Mouse (Mus musculus): ENCODE measurements around the gene Zfyve9. TPM values are rescaled to one million over a fixed set of nuclear protein-coding genes. Genes with fewer than 3 reads are reported as not detected.

Zfyve9 gene
- polyA plus RNA-seq, 1 experiment = 3.2 TPM

DNA sequence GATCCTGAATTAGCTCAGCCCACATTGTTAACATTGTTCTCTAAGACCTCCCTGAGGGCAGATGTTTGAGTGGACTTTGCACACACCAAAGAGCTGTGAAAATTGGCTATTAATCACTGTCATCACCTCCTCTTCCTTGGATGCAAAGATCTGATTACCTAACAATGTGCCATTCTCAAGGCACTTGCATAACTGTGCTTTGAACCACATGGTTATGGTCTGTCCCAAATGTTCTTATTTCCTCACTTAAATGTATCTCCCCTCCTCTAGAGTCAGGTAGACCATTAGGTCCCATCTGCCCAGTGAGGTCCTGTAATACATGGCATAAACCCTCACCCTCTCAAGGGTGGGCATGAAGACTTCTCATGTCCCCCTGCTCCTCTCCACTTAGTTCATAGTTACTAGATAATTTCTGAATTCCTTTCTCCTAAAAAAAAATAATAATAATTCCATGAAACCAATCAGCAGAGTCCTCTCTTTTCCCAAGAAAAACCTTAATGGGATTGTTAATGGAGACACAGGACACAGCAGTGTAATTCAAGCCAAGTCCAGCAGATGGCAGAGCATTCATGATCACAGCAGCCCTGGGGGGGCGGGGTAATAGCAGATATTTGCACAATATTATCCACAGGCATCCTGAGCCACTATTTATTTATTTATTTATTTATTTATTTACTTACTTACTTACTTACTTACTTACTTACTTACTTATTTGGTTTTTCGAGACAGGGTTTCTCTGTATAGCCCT lies 17.7 kb upstream of the Zfyve9 start:
- TF ChIP-seq CTCF (IDR thresholded peaks at IDR 0.05; ENCODE audit: extremely low read depth, insufficient read length, insufficient replicate concordance, low read depth, low read length) (peak; percentile 69; the same call in 1 of the 2 replicates), POLR2A (IDR thresholded peaks at IDR 0.05; ENCODE audit: low read depth, low read length) (no peak)
- no peaks in the 10 kb centered on the region for H3K27me3 ChIP-seq (ENCODE audit: control insufficient read depth, insufficient read depth, low read length)
- H3K27ac ChIP-seq (ENCODE audit: insufficient read depth, low read depth, low read length) = no peak overlapping the region
- H3K4me1 ChIP-seq (ENCODE audit: control insufficient read depth, insufficient read depth, insufficient read length, low read length) = no peaks in the 10 kb centered on the region
- WGBS = 37% methylated on average over 2 of the region's 2 CpGs
- no peaks in the 10 kb centered on the region for H3K36me3 ChIP-seq (ENCODE audit: control insufficient read depth, insufficient read depth, low read length)
- H3K4me3 ChIP-seq (ENCODE audit: low read depth, low read length) = no peak overlapping the region

DNA sequence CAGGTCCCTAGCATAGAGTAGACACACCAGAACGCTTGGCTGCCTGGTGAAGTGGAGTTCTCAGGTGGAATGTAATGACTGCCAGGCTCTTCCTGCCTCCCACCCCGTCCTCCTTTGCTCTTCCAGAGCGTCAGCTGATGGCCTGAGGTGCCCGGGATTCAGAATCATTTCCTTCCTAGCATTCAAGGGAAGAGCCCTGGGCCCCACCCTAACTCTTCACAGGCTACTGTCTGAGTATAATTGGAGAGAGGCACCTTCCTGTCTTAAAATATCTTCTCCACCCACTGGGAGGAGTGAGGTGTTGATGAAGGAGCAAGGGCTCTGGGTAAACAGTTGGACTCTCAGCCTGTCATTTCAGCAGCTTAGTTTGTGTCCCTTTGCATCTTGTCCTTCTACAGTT lies 16.1 kb upstream of the Zfyve9 start:
- no peak for TF ChIP-seq CTCF (IDR thresholded peaks at IDR 0.05; ENCODE audit: extremely low read depth, insufficient read length, insufficient replicate concordance, low read depth, low read length)
- TF ChIP-seq POLR2A (IDR thresholded peaks at IDR 0.05; ENCODE audit: low read depth, low read length) = no peak
- Histone ChIP-seq H3K36me3 (ENCODE audit: control insufficient read depth, insufficient read depth, low read length) (no peaks in the 10 kb centered on the region), H3K27me3 (ENCODE audit: control insufficient read depth, insufficient read depth, low read length) (no peaks in the 10 kb centered on the region), H3K4me3 (ENCODE audit: low read depth, low read length) (no peak overlapping the region), H3K27ac (ENCODE audit: insufficient read depth, low read depth, low read length) (no peak overlapping the region), H3K4me1 (ENCODE audit: control insufficient read depth, insufficient read depth, insufficient read length, low read length) (no peaks in the 10 kb centered on the region)
- 63% methylated on average over 4 of the region's 4 CpGs for WGBS

DNA sequence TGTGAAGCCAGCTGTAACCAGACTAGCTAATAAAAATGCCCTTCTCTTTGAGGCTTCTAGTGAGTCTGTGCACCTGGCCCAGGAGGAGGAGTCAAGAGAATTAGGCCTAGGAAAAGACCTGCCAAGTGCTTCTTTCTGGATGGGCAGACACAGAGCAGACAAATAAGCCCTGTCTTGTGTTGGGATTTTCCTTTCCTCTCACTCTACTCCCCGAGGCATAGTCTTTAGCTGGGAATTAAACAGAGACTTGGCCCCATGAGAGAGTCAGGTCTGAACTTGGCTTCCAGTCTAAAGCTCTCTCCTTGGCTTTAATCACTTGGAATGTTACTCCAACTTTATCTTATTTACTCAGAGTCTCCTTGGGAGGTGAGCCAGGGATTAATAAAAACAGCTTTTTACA lies 13.3 kb upstream of the Zfyve9 start:
- TF ChIP-seq CTCF (IDR thresholded peaks at IDR 0.05; ENCODE audit: extremely low read depth, insufficient read length, insufficient replicate concordance, low read depth, low read length) (no peak), POLR2A (IDR thresholded peaks at IDR 0.05; ENCODE audit: low read depth, low read length) (no peak)
- Histone ChIP-seq H3K4me1 (ENCODE audit: control insufficient read depth, insufficient read depth, insufficient read length, low read length) (no peaks in the 10 kb centered on the region), H3K36me3 (ENCODE audit: control insufficient read depth, insufficient read depth, low read length) (no peaks in the 10 kb centered on the region), H3K4me3 (ENCODE audit: low read depth, low read length) (no peak overlapping the region), H3K27ac (ENCODE audit: insufficient read depth, low read depth, low read length) (no peak overlapping the region), H3K27me3 (ENCODE audit: control insufficient read depth, insufficient read depth, low read length) (no peaks in the 10 kb centered on the region)
- 18% methylated on average over 1 of the region's 1 CpGs for WGBS

DNA sequence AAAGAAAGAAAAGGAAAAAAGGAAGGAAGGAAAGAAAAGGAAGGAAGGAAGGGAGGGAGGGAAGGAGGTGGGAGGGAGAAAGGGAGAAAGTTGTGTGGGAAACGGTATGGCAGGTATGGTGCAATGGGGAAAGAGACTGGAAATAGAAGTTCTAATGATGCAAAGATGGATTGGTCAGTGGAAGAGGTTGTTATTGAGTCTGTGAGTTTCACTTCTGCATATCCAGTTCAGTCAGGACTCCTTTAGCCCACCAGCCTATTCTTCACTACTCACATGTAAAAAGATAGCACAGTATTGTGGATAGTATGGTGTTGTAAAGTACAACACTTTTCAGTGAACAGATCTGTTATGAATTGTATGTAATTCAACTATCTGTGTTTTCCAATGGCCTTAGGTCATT lies 9.9 kb upstream of the Zfyve9 start:
- Histone ChIP-seq H3K36me3 (ENCODE audit: control insufficient read depth, insufficient read depth, low read length) (no peaks in the 10 kb centered on the region), H3K27me3 (ENCODE audit: control insufficient read depth, insufficient read depth, low read length) (no peaks in the 10 kb centered on the region), H3K4me1 (ENCODE audit: control insufficient read depth, insufficient read depth, insufficient read length, low read length) (no peaks in the 10 kb centered on the region), H3K4me3 (ENCODE audit: low read depth, low read length) (no peak overlapping the region), H3K27ac (ENCODE audit: insufficient read depth, low read depth, low read length) (no peak overlapping the region)
- no peak for TF ChIP-seq CTCF (IDR thresholded peaks at IDR 0.05; ENCODE audit: extremely low read depth, insufficient read length, insufficient replicate concordance, low read depth, low read length)
- no peak for TF ChIP-seq POLR2A (IDR thresholded peaks at IDR 0.05; ENCODE audit: low read depth, low read length)
- 78% methylated on average over 1 of the region's 1 CpGs for WGBS

DNA sequence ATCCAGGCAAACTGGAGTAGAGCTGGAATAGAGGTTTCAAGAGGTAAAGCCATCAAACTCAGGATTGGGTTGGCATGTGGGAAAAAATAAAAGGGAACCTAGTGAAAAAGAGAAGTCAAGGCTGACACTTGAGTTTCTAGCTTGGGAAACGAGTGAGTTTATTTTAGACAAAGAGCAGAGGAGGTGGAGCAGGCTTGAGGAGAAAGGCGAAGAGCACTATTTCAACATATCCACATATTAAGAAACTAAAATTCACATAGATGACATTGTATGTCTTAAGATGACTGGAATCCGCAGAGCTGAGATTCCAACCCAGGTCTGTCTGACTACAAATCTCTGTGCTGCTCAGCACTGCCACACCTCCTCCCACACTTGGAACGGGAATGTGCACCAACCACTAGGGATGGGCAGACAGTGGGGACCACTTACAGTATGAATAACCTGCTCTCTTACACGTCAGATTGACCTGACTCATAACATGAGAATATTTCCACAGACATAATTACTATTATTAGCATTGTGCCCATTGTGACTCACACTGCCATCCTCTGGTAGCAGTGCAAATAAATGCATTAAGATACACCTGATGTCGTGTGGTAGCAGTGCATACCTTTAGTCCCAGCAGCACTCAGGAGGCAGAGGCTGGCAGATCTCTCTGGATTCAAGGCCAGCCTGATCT lies 8.8 kb upstream of the Zfyve9 start:
- Histone ChIP-seq H3K27me3 (ENCODE audit: control insufficient read depth, insufficient read depth, low read length) (no peaks in the 10 kb centered on the region), H3K4me1 (ENCODE audit: control insufficient read depth, insufficient read depth, insufficient read length, low read length) (no peaks in the 10 kb centered on the region), H3K27ac (ENCODE audit: insufficient read depth, low read depth, low read length) (no peak overlapping the region), H3K4me3 (ENCODE audit: low read depth, low read length) (no peak overlapping the region), H3K36me3 (ENCODE audit: control insufficient read depth, insufficient read depth, low read length) (no peaks in the 10 kb centered on the region)
- whole genome bisulfite sequencing = 63% methylated on average over 6 of the region's 6 CpGs
- TF ChIP-seq POLR2A (IDR thresholded peaks at IDR 0.05; ENCODE audit: low read depth, low read length) = no peak
- TF ChIP-seq CTCF (IDR thresholded peaks at IDR 0.05; ENCODE audit: extremely low read depth, insufficient read length, insufficient replicate concordance, low read depth, low read length) = no peak

DNA sequence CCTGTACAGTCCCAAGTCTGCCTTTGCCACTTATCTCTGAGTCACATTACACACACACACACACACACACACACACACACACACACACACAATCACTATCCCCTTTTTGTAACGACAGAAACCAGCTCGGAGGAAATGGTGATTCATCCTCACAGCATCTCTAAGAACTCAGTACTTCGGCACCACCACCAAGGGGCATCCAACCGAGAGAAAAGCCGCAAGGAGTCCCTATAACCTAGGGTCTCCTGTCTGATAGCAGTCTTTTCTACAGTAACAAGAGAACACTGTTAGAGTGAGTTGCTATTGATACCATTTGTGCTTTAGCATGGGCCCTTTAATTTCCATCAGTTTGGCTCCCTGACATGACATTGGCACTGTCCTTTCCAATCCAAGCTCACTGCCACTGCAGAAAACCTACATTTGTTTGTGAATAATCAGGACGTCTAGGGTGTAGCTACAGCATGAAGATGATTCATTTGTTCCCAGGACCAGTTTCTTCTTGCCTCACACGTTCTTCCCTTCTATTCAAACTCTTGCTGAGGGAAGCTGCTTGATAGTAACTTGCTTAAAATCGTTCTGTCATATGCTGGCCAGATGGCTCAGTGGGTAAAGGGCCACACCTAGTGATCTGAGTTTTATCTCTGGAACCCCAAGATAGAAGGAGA lies 2.0 kb upstream of the Zfyve9 start:
- Histone ChIP-seq H3K27ac (ENCODE audit: insufficient read depth, low read depth, low read length) (no peak overlapping the region), H3K27me3 (ENCODE audit: control insufficient read depth, insufficient read depth, low read length) (no peaks in the 10 kb centered on the region), H3K4me1 (ENCODE audit: control insufficient read depth, insufficient read depth, insufficient read length, low read length) (peaks cover 3% of the 10 kb centered on the region; the same call in 1 of the 2 replicates), H3K4me3 (ENCODE audit: low read depth, low read length) (no peak overlapping the region), H3K36me3 (ENCODE audit: control insufficient read depth, insufficient read depth, low read length) (no peaks in the 10 kb centered on the region)
- TF ChIP-seq POLR2A (IDR thresholded peaks at IDR 0.05; ENCODE audit: low read depth, low read length) (no peak), CTCF (IDR thresholded peaks at IDR 0.05; ENCODE audit: extremely low read depth, insufficient read length, insufficient replicate concordance, low read depth, low read length) (no peak)
- WGBS = 58% methylated on average over 8 of the region's 8 CpGs

DNA sequence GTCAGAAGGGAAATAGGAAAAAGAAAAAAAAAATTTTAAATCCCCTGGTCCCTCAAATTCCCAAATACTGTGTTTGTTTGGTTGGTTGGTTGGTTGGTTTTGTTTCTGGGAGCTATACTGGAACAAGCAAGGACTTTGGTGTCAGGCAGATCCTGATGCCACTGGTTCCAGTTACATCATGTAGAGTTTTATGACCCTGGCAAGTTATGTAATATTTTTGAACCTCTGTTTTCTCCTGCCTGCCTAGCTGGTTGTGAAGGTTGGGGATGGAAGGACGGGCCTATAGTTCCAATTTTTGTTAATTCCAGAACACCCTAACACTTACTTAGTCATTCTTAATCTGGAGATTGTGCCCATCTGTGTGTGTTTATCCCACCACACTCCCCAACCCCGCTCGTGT lies 998 bp upstream of the Zfyve9 start:
- no peak overlapping the region for H3K27ac ChIP-seq (ENCODE audit: insufficient read depth, low read depth, low read length)
- no peak overlapping the region for H3K4me3 ChIP-seq (ENCODE audit: low read depth, low read length)

More for the DNA sequence above, 998 bp upstream of the Zfyve9 start:
- Histone ChIP-seq H3K27me3 (ENCODE audit: control insufficient read depth, insufficient read depth, low read length) (no peaks in the 10 kb centered on the region), H3K36me3 (ENCODE audit: control insufficient read depth, insufficient read depth, low read length) (no peaks in the 10 kb centered on the region), H3K4me1 (ENCODE audit: control insufficient read depth, insufficient read depth, insufficient read length, low read length) (peaks cover 3% of the 10 kb centered on the region; the same call in 1 of the 2 replicates)
- TF ChIP-seq CTCF (IDR thresholded peaks at IDR 0.05; ENCODE audit: extremely low read depth, insufficient read length, insufficient replicate concordance, low read depth, low read length) = no peak
- no peak for TF ChIP-seq POLR2A (IDR thresholded peaks at IDR 0.05; ENCODE audit: low read depth, low read length)
- 57% methylated on average over 3 of the region's 3 CpGs for WGBS
